Mouse (Mus musculus) T-helper 1 cell (primary cell): ENCODE results near the gene Apol11a.
"Not testable (repeated sequence)": the region's sequence is repeated elsewhere in the genome, so short reads cannot be mapped to it uniquely, and the experiment has no call there.

Experiments
- in situ Hi-C: fragments of 300-600 bp; cut with MboI, MseI; formaldehyde crosslinking; loops from one replicate; pipeline ENCODE4 v1.15.1; 2025; ENCODE audit warnings: high pct_unique_total_duplicates

Gene Apol11a

DNA sequence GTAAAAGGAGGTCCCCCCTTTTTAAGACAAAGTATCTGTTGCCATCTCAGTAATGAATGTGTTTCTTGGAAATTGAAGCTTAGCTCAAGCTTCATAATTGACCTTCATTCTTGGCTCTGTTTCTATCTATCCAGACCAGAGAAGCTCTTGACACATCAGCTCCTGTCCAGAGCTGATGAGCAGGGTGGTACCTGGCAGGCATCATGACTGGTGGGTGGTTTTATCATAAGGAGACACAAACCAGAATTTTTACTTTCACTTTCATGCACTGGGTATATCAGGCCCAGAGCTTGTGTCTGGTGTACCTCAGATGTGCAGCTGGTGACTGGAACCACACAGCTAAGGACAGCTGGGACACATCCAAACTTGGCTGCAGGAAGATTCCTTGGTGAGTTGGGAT lies at the start of gene Apol11a:
TSS of gene Apol11a (plus strand) at position 306 of the 400 bp plus-strand sequence.
- in situ Hi-C loops, result not testable (repeated sequence)

DNA sequence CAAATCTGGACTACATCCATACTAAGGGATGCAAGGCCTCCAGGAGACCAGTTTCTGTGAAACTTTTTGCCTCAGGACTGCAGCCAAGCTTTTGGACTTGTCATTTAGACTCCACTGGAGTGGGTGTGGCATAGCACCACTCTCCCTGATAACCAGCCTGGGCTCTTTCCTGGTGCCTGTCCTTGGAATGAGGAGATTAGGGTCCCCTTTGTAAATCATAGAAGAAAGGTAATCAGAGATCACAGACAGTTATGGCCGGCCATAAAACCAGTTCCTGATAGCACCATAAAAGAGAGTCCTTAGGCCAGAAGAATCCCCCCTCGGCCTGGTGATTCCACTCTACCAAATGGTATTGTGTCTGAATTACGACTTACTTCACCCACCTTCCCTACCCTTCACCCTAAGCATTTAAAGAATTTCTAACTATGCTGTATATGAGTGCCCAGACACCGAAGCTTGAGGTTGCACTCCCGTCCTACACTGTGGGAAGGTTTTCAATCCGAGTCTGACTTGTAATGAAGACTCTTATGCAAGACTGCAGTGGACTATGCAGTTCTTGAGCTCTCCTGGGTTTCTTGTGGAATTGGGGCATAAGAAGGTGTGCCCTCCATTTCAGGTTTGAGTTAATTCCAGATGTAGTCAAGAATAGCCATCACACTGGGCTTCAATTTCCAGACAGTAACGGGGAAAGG lies 33.2 kb upstream of the Apol11a start:
- in situ Hi-C loops, result loop anchor here (5.0 kb wide), 1 partner anchor 187 kb away; no protein-coding TSS in a partner anchor

DNA sequence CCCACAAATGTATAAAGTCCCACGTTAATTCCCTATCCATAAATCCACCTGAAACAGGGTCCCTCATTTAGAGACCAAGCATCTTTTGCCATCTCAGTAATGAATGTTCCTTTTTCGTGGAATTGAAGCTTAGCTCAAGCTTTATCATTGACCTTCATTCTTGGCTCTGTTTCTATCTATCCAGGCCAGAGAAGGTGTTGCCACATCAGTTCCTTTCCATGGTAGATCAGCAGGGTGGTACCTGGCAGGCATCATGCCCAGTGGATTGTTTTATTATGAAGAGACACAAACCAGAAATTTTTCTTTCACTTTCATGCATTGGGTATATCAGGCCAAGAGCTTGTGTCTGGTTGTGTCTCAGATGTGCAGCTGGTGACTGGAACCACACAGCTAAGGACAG lies 31.4 kb upstream of the Apol11a start, which contains the start of gene Apol10a:
TSS of gene Apol10a (plus strand) at position 355 of the 400 bp plus-strand sequence.
- in situ Hi-C loops, result not testable (repeated sequence)

DNA sequence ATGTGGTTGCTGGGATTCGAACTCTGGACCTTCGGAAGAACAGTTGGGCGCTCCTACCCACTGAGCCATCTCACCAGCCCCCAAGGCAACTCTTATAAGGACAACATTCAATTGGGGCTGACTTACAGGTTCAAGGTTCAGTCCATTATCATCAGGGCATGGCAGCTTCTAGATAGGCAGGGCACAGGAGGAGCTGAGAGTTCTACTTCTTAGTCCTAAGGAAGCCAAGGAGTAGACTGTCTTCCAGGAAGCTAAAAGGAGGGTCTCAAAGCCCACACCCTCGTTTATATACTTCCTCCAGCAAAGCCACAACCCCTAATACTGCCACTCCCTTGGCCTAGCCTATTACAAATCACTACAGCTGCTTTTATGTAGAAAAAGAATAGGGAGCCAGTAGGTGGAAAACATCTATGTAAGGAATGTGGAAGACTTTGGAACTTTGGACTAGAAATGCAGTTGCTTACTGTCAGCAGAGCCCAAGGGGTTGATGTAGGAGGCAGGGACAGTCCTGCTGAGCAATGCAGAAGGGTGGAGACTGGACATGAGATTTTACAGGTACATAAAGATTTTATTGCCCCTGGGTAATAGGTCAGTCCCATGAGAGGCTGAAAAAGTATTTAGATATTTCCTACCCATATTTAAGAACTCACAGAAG lies 25.8 kb upstream of the Apol11a start:
- in situ Hi-C loops, result no loop called here

DNA sequence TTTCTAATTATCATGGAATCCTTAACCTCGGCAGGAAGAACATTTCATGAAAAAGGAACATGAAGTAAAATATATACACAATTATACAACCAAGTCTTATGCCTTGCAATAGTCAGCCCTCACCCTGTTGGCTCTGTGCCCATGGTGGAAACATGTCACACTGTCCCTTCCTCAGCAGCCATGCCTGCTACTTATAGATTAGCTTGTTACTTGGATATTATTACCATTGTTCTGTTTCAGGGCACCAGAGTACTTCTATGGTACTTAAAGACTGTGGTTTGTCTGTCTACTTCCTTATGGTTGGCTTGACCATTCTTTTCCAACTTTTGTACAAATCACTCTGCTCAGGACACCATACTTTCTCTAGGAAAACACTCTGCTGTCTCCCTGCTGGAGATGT lies 14.9 kb upstream of the Apol11a start:
- in situ Hi-C loops, result loop anchor here (5.0 kb wide), 1 partner anchor 159 kb away; no protein-coding TSS in a partner anchor

DNA sequence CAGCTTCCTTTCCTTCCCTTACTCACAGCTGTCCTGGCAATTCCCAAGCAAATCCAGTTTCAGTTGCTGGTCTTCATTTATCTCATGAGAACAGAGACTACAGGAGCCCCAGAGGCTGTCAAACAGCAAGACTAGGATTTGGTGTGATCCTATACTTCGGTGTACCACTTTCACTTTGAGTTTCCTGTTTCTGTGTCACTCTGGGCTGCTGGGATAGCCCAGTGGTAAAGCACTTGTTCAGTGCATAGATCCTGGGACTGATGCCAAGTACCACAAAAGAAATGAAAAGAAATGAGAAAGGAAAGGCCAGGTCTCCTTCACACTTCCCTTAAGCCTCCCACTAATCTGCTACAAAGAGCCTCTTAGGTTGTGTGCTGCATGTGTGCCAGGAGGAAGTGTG lies 13.4 kb upstream of the Apol11a start:
- in situ Hi-C loops, result loop anchor here (5.0 kb wide), 1 partner anchor 158 kb away; no protein-coding TSS in a partner anchor

DNA sequence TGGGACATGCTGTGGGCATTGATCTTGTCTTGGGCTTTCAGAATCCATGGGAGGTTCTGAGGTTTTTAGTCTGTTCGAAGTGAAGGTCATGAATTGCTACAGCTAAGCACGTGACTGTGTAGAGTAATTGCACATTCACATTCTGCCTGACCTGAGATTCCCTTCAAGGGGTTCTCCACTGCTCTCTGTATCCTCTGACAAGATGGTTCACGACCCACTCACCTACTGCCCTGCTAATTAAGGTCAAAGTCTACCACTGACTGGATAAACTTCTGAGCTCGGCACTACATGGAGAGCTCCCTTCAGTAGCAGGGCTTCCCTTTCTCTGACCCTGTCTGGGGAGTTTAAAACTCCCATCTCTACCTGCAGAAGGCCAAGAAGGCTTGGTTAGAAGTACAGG lies 12.5 kb downstream of the Apol11a start:
- in situ Hi-C loops, result loop anchor here (5.0 kb wide), 1 partner anchor 52 kb away; no protein-coding TSS in a partner anchor

DNA sequence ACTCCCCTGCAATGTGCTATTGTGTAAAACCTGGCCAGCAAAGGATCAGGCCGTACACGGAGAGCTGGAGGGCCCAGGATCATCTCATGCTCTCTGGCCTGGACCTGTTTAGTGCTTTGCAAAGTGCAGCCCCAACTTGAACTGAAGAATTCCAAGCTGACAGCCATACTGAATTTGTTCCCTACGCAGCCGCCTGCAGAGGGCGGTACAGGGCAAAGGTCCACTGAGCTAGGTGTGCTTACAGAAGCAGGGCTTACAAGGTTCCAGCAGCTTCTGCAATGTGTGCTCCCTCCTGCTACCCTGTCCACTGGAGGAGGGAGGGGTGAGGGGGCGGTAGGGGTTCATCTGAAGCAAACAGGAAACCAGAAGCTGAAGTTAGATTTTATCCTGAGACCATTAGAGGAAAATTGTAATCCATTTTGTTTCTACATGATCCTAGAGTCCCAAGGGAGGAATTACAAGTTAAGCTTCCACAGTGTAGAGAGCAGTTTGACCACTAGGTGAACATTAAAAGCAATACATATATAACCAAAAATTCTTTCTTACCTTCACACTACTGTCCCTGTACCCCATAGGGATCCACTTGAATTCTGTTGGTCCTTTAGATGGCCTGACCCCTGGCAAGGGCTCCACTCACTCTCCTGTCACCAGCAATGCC lies 15.2 kb downstream of the Apol11a start:
- in situ Hi-C loops, result loop anchor here (5.0 kb wide), 1 partner anchor 49 kb away; no protein-coding TSS in a partner anchor

DNA sequence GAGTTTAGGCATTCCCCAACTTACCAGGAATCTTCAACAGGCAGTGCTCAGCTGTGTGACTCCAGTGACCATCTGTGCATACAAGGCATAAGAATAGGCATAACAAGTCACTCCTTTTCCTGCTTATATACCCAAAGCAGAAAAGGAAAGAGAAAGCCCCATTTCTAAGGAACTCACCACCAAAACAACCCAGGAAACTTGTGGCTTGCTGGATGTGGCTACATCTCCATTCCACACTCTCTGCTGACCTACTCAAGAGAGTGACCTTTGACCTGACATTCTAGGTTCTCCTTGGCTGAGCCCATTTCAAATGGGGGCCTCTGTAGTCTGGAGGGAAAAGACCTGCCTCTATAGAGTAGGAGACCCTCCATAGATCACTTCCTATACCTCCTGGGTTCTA lies 25.1 kb downstream of the Apol11a start, which contains the start of gene Apol7c:
TSS of gene Apol7c (minus strand) at position 101 of the 400 bp plus-strand sequence.
- in situ Hi-C loops, result loop anchor here (10.0 kb wide), 2 partner anchors 342 to 472 kb away; no protein-coding TSS in a partner anchor

DNA sequence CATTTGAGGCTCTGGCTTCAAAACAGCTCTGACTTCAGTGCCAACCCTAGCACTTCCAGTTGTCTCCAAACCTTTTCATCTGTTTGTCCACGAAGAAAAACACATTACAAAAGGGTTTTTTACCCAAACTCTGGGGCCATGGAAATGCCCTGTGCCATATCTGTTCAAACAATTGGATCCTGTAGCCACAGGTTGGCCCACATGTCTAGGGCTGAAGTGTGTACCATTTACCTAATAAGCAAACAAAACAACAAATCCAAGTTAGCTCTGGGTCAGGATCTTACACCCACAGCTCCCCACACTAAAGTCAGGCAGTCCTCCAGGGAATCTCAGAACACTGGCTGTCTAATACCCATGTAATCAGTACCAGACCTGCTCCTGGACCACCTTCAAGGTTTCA lies 31.1 kb downstream of the Apol11a start:
- in situ Hi-C loops, result loop anchor here (10.0 kb wide), 2 partner anchors 336 to 466 kb away; no protein-coding TSS in a partner anchor

DNA sequence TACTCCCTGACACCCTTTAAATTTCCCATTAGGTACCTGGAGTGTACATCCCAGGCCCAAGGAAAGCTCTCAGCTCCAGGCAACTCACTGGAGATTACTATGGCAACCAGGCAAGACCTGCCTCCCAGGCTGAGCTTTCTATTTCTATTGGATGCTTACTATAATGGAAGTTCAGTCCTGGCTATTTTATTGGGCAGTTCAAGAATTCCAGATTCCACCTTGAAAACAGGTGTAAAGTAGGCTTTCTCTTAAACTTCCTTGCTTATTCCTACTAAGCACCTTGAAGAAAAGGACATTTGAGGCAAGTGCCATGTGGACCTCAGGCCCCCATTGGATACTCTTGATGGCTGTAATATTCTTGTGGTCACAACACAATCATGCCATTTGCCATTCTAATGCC lies 53.7 kb downstream of the Apol11a start, which contains the start of gene 1700025B11Rik:
TSS of gene 1700025B11Rik (minus strand) at position 101 of the 400 bp plus-strand sequence.
- in situ Hi-C loops, result no loop called here

DNA sequence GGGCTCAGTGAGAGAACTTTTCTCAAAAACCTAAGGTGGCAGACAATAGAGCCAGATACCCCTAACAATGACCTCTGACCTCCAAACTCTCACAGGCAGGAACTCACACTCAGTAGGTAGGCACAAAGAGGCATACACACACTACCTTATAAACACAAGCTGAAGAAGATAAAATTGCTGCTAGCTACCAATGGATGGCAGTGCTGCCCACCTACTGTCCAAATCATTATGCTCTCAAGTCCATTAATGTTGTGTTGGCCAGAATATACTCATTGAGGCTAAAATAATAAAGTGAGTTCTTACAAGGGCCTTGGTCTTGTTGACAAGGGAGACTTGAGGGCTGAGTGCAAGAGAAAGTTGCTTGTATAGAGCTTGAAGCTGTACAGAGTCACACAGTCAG lies 55.1 kb downstream of the Apol11a start:
- in situ Hi-C loops, result no loop called here
